Mouse (Mus musculus) spleen, adult 2 months (tissue): ENCODE measurements around the gene Igdcc4.

Experiments
- CTCF ChIP-seq: fragments of 200-500 bp; IDR thresholded peaks from 2 replicates; pipeline ENCODE4 v1.5.1; 2011; ENCODE audit warnings: mild to moderate bottlenecking, inconsistent platforms; ENCODE audit not compliant: insufficient read depth, insufficient read length, insufficient replicate concordance; ENCODE audit errors: extremely low read depth
- POLR2A ChIP-seq: fragments of 200-500 bp; IDR thresholded peaks from 2 replicates; pipeline ENCODE4 v1.6.1; 2011; ENCODE audit warnings: low read depth, low read length, inconsistent platforms

- TF ChIP-seq CTCF (no peak), POLR2A (no peak)
Measured at GRCm38 (mm10) chr9:65077536-65077935, 23.8 kb upstream of the Igdcc4 start.
